Mouse (Mus musculus): Measurements from ENCODE around the gene Lyrm4. TPM values are rescaled to one million over a fixed set of nuclear protein-coding genes. Genes with fewer than 3 reads are reported as not detected.

Lyrm4 gene
- polyA plus RNA-seq (2012) = 3.2 and 3.5 TPM in 2 replicates

GRCm38 (mm10) chr13:36117143-36118014, at the start of gene Lyrm4, which contains the start of gene Fars2:
Lyrm4 (minus strand) TSS chr13:36117526.
Fars2 (plus strand) TSS chr13:36117412.

DNA sequence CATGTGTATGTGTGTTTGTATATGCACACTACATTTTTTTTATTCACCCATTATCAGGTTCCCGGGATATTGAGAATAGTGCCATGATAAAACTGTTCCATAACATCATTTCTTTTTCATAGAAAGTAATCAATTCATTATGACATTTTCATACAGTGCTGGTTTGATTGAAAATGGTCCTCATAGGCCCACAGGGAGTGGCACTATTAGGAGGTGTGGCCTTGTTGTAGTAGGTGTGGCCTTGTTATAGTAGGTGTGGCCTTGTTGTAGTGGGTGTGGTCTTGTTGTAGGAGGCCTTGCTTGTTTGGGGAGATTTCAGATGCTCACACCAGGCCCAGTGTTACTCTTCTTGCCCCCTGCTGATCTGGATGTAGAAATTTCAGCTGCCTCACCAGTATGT, 158.8 kb downstream of the Lyrm4 start, which contains the start of gene Ppp1r3g:
TSS of gene Ppp1r3g (plus strand) at position 301 of the 400 bp plus-strand sequence.

Other genes with a start within 250 kb of the Lyrm4 start
- 15.6 and 20.6 TPM in 2 replicates for gene Rpp40, start 211.2 kb downstream of the Lyrm4 start, polyA plus RNA-seq (2012)
- gene Ppp1r3g, start 158.7 kb downstream of the Lyrm4 start, polyA plus RNA-seq (2012) = 0.02 TPM in 1 of 2 replicates, not detected in the other
- gene Fars2, start 114 bp downstream of the Lyrm4 start, polyA plus RNA-seq (2012) = 36.4 and 39.8 TPM in 2 replicates

Measured in megakaryocyte-erythroid progenitor cell, adult 5 weeks (primary cell).